Mouse (Mus musculus): ENCODE measurements around the gene Prh1. TPM values are rescaled to one million over a fixed set of nuclear protein-coding genes. Genes with fewer than 3 reads are reported as not detected.
"Not testable (repeated sequence)": the region's sequence is repeated elsewhere in the genome, so short reads cannot be mapped to it uniquely, and the experiment has no call there.

Prh1 gene
- polyA plus RNA-seq (2014; fragmentation: Nextera tagmentation; extraction: Ambion mirVana): not detected in 2 replicates

GRCm38 (mm10) chr6:132569509-132569908, at the start of gene Prh1:
Gene Prh1 (plus strand): TSS chr6:132569809.
- not testable (repeated sequence) for H3K27ac ChIP-seq (ENCODE audit: low read depth, low read length); H3K9ac ChIP-seq (ENCODE audit: low read length); H3K4me2 ChIP-seq (ENCODE audit: low read depth, low read length, severe bottlenecking); ATAC-seq (replicated peaks; ENCODE audit: low FRiP score); H3K9me3 ChIP-seq (ENCODE audit: control insufficient read depth, low read length); H3K36me3 ChIP-seq (ENCODE audit: control insufficient read depth, insufficient read depth, low read length); DNase-seq (ENCODE audit: low spot score); H3K4me3 ChIP-seq (ENCODE audit: low read depth, low read length); H3K4me1 ChIP-seq (replicated peaks; ENCODE audit: control insufficient read depth, insufficient read depth, low read length); H3K27me3 ChIP-seq (ENCODE audit: control insufficient read depth, insufficient read depth, low read length)
- whole genome bisulfite sequencing: 73% methylated on average over 1 of the region's 1 CpGs

DNA sequence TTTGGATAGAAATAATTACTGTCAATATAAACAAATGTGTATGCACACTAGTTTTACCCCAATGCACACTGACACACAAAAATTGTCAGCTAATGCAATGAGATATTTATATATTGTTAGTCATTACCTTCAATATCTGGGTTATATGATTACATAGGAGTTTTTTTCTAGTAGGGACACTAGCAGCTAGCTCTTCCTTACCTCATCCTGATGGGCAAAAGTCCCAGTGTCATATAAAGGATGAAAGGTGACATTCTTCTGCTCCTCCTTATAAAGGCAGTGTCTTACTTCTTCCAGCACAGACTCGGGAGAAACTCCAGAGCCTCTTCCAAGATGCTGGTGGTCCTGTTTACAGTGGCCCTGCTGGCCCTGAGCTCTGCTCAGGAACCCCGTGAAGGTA, 26.0 kb downstream of the Prh1 start, which contains the start of gene Prp2:
Gene Prp2, plus strand, starts transcription at position 301 of the 400 bp plus-strand sequence.
- not testable (repeated sequence) for H3K27me3 ChIP-seq (ENCODE audit: control insufficient read depth, insufficient read depth, low read length); H3K36me3 ChIP-seq (ENCODE audit: control insufficient read depth, insufficient read depth, low read length); H3K27ac ChIP-seq (ENCODE audit: low read depth, low read length); H3K4me1 ChIP-seq (replicated peaks; ENCODE audit: control insufficient read depth, insufficient read depth, low read length); DNase-seq (ENCODE audit: low spot score); H3K4me2 ChIP-seq (ENCODE audit: low read depth, low read length, severe bottlenecking); ATAC-seq (replicated peaks; ENCODE audit: low FRiP score); H3K9me3 ChIP-seq (ENCODE audit: control insufficient read depth, low read length); H3K9ac ChIP-seq (ENCODE audit: low read length); H3K4me3 ChIP-seq (ENCODE audit: low read depth, low read length)
- 71% methylated on average over 2 of the region's 2 CpGs for WGBS

Other genes starting within 250 kb of the Prh1 start
- gene Gm8882, start 205.7 kb upstream of the Prh1 start, polyA plus RNA-seq (2014; fragmentation: Nextera tagmentation; extraction: Ambion mirVana): not detected in 2 replicates
- not detected in 2 replicates for gene Prp2, start 26.1 kb downstream of the Prh1 start, polyA plus RNA-seq (2014; fragmentation: Nextera tagmentation; extraction: Ambion mirVana)
- not detected in 2 replicates for gene A630073D07Rik, start 81.7 kb downstream of the Prh1 start, polyA plus RNA-seq (2014; fragmentation: Nextera tagmentation; extraction: Ambion mirVana)
- gene Tas2r120, start 87.1 kb downstream of the Prh1 start, polyA plus RNA-seq (2014; fragmentation: Nextera tagmentation; extraction: Ambion mirVana): not detected in 2 replicates
- not detected in 2 replicates for gene Tas2r121, start 131.2 kb downstream of the Prh1 start, polyA plus RNA-seq (2014; fragmentation: Nextera tagmentation; extraction: Ambion mirVana)
- gene Tas2r122, start 142.1 kb downstream of the Prh1 start, polyA plus RNA-seq (2014; fragmentation: Nextera tagmentation; extraction: Ambion mirVana): not detected in 2 replicates
- gene Tas2r115, start 168.2 kb downstream of the Prh1 start, polyA plus RNA-seq (2014; fragmentation: Nextera tagmentation; extraction: Ambion mirVana): not detected in 2 replicates
- gene Tas2r124, start 184.9 kb downstream of the Prh1 start, polyA plus RNA-seq (2014; fragmentation: Nextera tagmentation; extraction: Ambion mirVana): not detected in 2 replicates
- not detected in 2 replicates for gene Tas2r102, start 192.3 kb downstream of the Prh1 start, polyA plus RNA-seq (2014; fragmentation: Nextera tagmentation; extraction: Ambion mirVana)
- not detected in 2 replicates for gene Tas2r136, start 208.4 kb downstream of the Prh1 start, polyA plus RNA-seq (2014; fragmentation: Nextera tagmentation; extraction: Ambion mirVana)
- not detected in 2 replicates for gene Tas2r117, start 233.0 kb downstream of the Prh1 start, polyA plus RNA-seq (2014; fragmentation: Nextera tagmentation; extraction: Ambion mirVana)

Measured in forebrain, embryonic 11.5 days (tissue).